Mouse (Mus musculus) intestine, postnatal 0 days (tissue): ENCODE data around the gene Csf2rb. TPM values are rescaled to one million over a fixed set of nuclear protein-coding genes. Genes with fewer than 3 reads are reported as not detected.

Source experiments
- ATAC-seq: fragments of 200-750 bp; cut with Nextera tagmentation; 2 replicates; pipeline ENCODE4 v1.8.0; 2017; ENCODE audit warnings: mild to moderate bottlenecking, moderate TSS enrichment, moderate library complexity
- H3K27ac ChIP-seq: fragments of 300-500 bp; sonication (generic); 2 replicates; pipeline ENCODE4 v1.5.1; 2014; ENCODE audit warnings: mild to moderate bottlenecking, low read depth, low read length, moderate library complexity
- H3K27me3 ChIP-seq: fragments of 300-500 bp; sonication (generic); replicated peaks from 2 replicates; pipeline ENCODE4 v1.6.1; 2014; ENCODE audit warnings: low read length, mixed read lengths; ENCODE audit not compliant: control insufficient read depth, insufficient read depth
- H3K36me3 ChIP-seq: fragments of 300-500 bp; sonication (generic); 2 replicates; pipeline ENCODE4 v1.6.1; 2014; ENCODE audit warnings: mild to moderate bottlenecking, moderate library complexity; ENCODE audit not compliant: control insufficient read depth, insufficient read depth
- H3K4me1 ChIP-seq: fragments of 300-500 bp; sonication (generic); replicated peaks from 2 replicates; pipeline ENCODE4 v1.6.1; 2014; ENCODE audit warnings: antibody characterized with exemption, low read length, mixed read lengths; ENCODE audit not compliant: control insufficient read depth, insufficient read depth
- H3K4me2 ChIP-seq: fragments of 300-500 bp; sonication (generic); replicated peaks from 2 replicates; pipeline ENCODE4 v1.6.1; 2014; ENCODE audit warnings: low read depth, mild to moderate bottlenecking, moderate library complexity
- H3K4me3 ChIP-seq: fragments of 300-500 bp; sonication (generic); 2 replicates; pipeline ENCODE4 v1.5.1; 2014; ENCODE audit warnings: low read depth, low read length
- H3K9ac ChIP-seq: fragments of 300-500 bp; sonication (generic); 2 replicates; pipeline ENCODE4 v1.6.1; 2014; ENCODE audit warnings: mild to moderate bottlenecking, low read depth, low read length
- H3K9me3 ChIP-seq: fragments of 300-500 bp; sonication (generic); 2 replicates; pipeline ENCODE4 v1.6.1; 2016; ENCODE audit warnings: mixed run types; ENCODE audit not compliant: control insufficient read depth
- CTCF ChIP-seq: sonication (generic); IDR thresholded peaks from 2 replicates; pipeline ENCODE4 v1.5.1; 2016; ENCODE audit warnings: low read depth, mild to moderate bottlenecking, control low read depth, antibody characterized with exemption, moderate library complexity
- WGBS: fragments of 180-500 bp; shearing (Covaris S2); extraction: QIAGEN DNeasy Blood & Tissue Kit; methylation state at CpG from one replicate; pipeline ENCODE4 v1.1.7; 2014; 5-methylcytosine and 5-hydroxymethylcytosine counted together
- polyA plus RNA-seq: library from polyadenylated mRNA; unstranded; fragments of >200 nt; fragmentation: Nextera tagmentation; extraction: Ambion mirVana; gene quantifications from 2 replicates; pipeline ENCODE4 v1.2.1, GENCODE M21; 2015

Gene Csf2rb
- polyA plus RNA-seq, 1 experiment from 2014 or later: 1.6 TPM

DNA sequence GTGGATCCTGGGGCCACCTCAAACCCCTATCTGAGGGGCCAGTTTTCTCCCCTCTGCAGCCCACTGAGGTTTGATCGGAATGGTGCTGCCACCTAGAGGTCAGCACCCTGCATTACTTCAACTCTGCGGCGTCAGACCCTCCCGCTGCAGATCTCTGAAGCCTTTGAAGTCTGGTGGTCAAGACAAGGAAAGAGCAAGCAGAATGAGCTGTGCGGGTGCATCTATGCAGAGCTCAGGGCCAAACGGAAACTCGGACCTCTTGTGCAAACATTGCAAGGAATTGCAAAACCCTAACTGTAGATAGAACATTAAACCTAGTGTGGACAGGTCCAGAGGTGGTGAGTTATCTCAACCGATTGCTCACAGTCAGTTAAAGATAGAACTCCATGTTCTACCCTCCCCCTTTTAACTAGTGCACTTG lies 43.4 kb downstream of the Csf2rb start:
- Histone ChIP-seq H3K4me3 (no peak overlapping the region), H3K27me3 (peaks cover 76% of the 10 kb centered on the region), H3K4me1 (no peaks in the 10 kb centered on the region; the same call in 1 of the 2 replicates), H3K4me2 (no peak overlapping the region), H3K9ac (no peak overlapping the region), H3K9me3 (0 out of 2 replicates have a peak, but pooled peaks cover 3% of the 10 kb centered on the region), H3K36me3 (no peaks in the 10 kb centered on the region), H3K27ac (no peak overlapping the region)
- ATAC-seq: peak; percentile 52; the same call in 1 of the 2 replicates
- peak; percentile 78 for TF ChIP-seq CTCF
- 3% methylated on average over 8 of the region's 8 CpGs for WGBS

- TF ChIP-seq CTCF: no peak
- Histone ChIP-seq H3K4me1 (no peaks in the 10 kb centered on the region; the same call in 1 of the 2 replicates), H3K36me3 (no peaks in the 10 kb centered on the region), H3K27ac (no peak overlapping the region), H3K4me2 (no peak overlapping the region), H3K4me3 (no peak overlapping the region), H3K9me3 (0 out of 2 replicates have a peak, but pooled peaks cover 3% of the 10 kb centered on the region), H3K9ac (no peak overlapping the region), H3K27me3 (peaks cover 75% of the 10 kb centered on the region)
- 75% methylated on average over 1 of the region's 1 CpGs for WGBS
- no peak for ATAC-seq
Measured at GRCm38 (mm10) chr15:78369641-78370040, 44.1 kb downstream of the Csf2rb start.

- Histone ChIP-seq H3K9ac (no peak overlapping the region), H3K4me1 (no peaks in the 10 kb centered on the region; the same call in 1 of the 2 replicates), H3K27ac (no peak overlapping the region), H3K27me3 (peaks cover 76% of the 10 kb centered on the region), H3K4me3 (no peak overlapping the region), H3K9me3 (0 out of 2 replicates have a peak, but pooled peaks cover 3% of the 10 kb centered on the region), H3K4me2 (no peak overlapping the region), H3K36me3 (no peaks in the 10 kb centered on the region)
- TF ChIP-seq CTCF: no peak
- ATAC-seq: no peak
- WGBS: 57% methylated on average over 3 of the region's 3 CpGs
Measured at GRCm38 (mm10) chr15:78372796-78373195, 47.2 kb downstream of the Csf2rb start.

- no peak for TF ChIP-seq CTCF
- Histone ChIP-seq H3K9ac (no peak overlapping the region), H3K4me2 (no peak overlapping the region), H3K27ac (no peak overlapping the region), H3K9me3 (0 out of 2 replicates have a peak, but pooled peaks cover 3% of the 10 kb centered on the region), H3K4me1 (no peaks in the 10 kb centered on the region; the same call in 1 of the 2 replicates), H3K36me3 (no peaks in the 10 kb centered on the region), H3K27me3 (peaks cover 77% of the 10 kb centered on the region), H3K4me3 (no peak overlapping the region)
- 66% methylated on average over 3 of the region's 3 CpGs for WGBS
- ATAC-seq: no peak
Measured at GRCm38 (mm10) chr15:78374204-78374603, 48.7 kb downstream of the Csf2rb start.

DNA sequence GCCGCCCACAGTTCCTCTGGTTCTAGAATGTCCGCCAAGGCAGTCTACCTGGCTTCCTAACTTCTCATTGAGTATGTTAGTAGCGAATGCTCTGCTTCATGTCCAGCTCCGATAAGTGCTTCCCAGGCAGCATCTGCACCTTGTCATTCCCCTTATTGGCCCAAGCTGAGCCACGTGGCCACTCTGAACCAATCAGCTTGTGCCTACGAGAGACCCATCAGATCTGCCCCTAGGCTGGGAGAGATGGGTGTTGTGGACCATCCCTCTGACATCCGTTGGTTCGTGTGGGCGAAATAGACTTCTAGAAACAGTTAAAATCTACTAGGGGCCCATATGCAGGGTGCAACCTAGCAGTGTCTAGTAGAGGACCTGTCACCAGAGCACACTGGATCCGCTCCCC lies 52.3 kb downstream of the Csf2rb start:
- 85% methylated on average over 10 of the region's 10 CpGs for WGBS
- no peak for ATAC-seq

DNA sequence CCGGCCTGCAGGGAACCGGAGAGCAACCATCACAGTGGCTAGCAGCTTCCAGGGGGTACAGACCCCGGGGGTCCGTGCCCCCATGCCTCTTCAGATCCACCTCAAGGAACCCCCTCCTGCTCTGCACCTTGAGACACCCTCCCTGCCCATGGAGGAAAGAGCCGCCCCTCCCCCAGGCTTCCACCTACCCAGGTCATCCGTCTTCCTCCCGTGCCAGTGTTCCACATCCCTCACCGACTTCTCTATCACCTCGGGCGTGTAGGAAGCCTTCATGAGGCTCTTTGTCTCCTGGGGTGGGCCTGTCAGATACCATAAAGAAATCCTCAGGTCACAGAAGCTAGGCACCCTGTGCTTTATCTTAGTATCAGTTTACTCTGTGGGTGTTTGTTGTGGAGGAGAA lies 53.0 kb downstream of the Csf2rb start:
- WGBS: 58% methylated on average over 10 of the region's 10 CpGs
- no peak for ATAC-seq

More for the DNA sequence above, 52.3 kb downstream of the Csf2rb start:
- Histone ChIP-seq H3K4me3 (no peak overlapping the region), H3K27me3 (peaks cover 51% of the 10 kb centered on the region), H3K36me3 (no peaks in the 10 kb centered on the region), H3K4me2 (no peak overlapping the region), H3K4me1 (no peaks in the 10 kb centered on the region), H3K9ac (no peak overlapping the region), H3K27ac (no peak overlapping the region), H3K9me3 (no peaks in the 10 kb centered on the region)
- TF ChIP-seq CTCF: no peak

DNA sequence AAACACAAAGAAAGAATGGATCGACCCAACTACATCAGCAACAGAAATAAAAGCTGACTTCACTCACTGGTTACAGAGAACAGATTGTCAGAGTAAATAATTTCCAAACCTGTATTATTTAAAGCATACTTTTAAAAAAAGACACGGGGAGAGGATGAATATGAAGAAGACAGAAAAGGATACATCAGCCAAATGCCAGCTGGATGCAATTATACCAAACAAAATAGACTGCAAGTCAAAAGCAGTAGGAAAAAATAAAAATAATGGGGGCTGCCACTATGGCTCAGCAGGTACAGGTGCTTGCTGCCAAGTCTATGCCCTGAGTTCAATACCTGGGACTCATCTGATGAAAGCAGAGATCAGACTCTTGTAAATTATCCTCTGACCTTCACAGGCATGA lies 54.7 kb downstream of the Csf2rb start:
- Histone ChIP-seq H3K36me3 (no peaks in the 10 kb centered on the region), H3K4me3 (no peak overlapping the region), H3K9me3 (no peaks in the 10 kb centered on the region), H3K9ac (no peak overlapping the region), H3K27me3 (peaks cover 33% of the 10 kb centered on the region), H3K4me1 (no peaks in the 10 kb centered on the region; the same call in 1 of the 2 replicates), H3K27ac (no peak overlapping the region), H3K4me2 (no peak overlapping the region)
- ATAC-seq: no peak
- no peak for TF ChIP-seq CTCF
- 76% methylated on average over 2 of the region's 2 CpGs for WGBS

More for the DNA sequence above, 53.0 kb downstream of the Csf2rb start:
- no peaks in the 10 kb centered on the region for H3K9me3 ChIP-seq
- H3K36me3 ChIP-seq: no peaks in the 10 kb centered on the region
- no peak overlapping the region for H3K9ac ChIP-seq
- no peak overlapping the region for H3K4me2 ChIP-seq
- H3K4me1 ChIP-seq: no peaks in the 10 kb centered on the region
- no peak overlapping the region for H3K27ac ChIP-seq
- no peak for TF ChIP-seq CTCF
- H3K27me3 ChIP-seq: peaks cover 46% of the 10 kb centered on the region
- H3K4me3 ChIP-seq: no peak overlapping the region
